Mouse (Mus musculus) right cerebral cortex, postnatal 10 days (tissue): ENCODE data around the gene Nrg4.
A peak's percentile ranks its signal among the peaks of the same experiment; 100 is the strongest.
"Not testable (repeated sequence)": the region's sequence is repeated elsewhere in the genome, so short reads cannot be mapped to it uniquely, and the experiment has no call there.

Experiments
- DNase-seq, 2 experiments: peaks; one replicate each; pipeline ENCODE4 v3.0.0; 2021; ENCODE audit warnings: low spot score in 2 of 2

Nrg4 gene

DNA sequence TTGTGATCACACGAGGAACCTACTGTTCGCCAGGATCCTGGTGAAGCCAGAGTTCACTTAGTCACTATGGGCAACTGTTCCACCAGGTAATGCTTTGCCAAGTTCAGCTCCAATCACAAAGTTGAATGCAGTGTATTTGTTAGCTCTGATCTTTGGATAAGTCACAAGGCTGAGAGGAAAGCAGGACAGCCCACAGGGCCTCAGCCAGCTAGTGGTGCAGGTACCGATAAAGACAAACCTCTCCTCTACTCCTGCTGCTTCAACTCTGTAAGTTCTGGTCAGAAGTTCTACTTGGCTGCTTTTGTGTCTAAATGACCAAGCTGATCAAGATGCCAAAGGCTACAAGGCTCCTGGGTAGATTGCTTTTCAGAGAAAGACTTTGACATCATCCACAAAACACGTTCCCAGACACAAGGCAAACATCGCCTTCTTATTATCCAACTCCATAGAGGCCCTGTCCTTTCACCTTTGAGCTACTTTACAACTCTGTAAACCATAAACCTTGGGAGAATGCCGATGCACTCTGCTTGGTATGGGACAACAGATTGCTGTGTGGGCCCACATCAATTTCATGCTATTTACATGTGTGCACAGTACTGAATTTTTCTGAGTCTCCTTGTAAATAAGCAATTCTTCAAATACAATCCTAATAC, 75.9 kb downstream of the Nrg4 start:
- DNase-seq: no peak

DNA sequence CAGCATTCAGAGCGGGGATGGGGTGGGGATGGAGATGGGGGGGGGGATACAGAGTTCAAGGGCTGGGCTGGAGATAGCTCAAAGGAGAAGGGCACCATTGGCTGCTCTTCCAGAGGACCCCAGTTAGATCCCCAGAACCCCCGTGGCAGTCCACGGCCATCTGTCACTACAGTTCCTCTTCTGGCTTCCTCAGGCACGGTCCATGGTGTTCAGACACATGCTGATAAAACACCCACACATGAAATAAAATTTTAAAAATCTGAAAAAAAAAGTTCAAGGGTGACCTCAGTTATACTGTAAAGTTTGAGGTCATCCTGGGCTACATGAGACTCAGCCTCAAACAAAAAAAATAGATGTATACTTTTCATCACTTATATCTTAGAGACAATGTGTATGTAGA, 78.2 kb downstream of the Nrg4 start:
- DNase-seq: no peak

DNA sequence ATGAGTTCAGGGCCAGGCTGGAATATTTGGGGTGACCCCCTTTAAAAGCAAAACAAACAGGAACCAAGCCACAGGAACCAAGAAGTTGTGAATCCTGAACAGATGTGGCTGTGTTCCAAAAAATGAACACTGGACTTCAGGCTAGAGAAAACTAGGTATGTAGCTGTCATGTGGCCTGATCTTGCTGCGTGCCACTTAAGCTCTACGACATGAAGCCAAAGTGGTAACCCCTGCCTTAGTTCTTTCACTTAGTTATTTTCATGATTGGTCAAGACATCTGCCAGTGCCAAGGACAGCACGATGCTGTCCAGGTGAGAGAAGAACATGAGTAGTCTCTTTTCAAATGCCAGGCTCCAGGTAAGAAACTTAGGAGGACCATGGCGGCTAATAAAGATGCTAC, 79.7 kb downstream of the Nrg4 start:
- no peak for DNase-seq

DNA sequence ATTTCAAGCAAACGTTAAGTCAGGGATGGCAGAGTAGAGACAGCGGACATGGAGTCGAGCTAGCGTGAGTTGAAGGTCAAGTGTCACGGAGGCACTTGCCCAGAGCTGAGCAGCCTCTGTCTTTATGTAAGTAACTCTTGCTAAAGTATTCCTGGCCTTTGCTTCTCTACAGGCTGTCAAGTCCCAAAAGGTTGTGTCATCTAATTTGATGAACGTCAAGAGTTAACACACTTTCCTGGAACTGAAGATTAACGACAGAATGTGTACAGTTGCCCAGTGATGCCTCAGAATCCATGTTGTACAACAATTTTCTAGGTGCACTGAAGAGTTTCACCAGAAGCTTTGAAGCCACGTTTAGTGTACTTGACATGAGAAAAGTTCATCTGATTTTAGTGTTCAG, 80.2 kb downstream of the Nrg4 start:
- DNase-seq: no peak

DNA sequence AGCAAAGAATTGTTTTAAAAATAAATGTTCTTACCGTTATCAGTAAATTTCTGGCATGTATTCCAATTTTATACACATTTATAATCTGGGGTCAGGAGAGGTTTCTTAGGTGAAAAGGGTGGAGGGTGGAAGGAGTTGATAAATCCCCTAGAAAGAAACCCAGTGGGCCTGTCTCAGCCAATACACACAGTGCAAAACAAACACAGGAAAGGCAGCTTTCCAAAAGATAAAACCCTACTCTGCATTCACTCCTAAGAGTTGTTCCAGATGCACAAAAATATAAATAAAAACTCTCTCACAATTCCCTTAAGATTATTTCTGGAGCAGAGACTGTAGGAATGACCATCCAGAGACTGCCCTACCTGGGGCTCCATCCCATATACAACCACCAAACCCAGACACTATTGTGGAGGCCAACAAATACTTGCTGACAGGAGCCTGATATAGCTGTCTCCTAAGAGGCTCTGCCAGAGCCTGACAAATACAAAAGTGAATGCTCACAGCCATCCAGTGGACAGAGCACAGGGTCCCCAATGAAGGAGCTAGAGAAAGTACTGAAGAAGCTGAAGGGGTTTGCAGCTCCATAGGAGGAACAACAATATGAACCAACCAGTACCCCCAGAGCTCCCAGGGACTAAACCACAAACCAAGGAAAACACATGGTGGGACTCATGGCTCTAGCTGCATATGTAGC, 81.4 kb downstream of the Nrg4 start:
- DNase-seq: not testable (repeated sequence)

DNA sequence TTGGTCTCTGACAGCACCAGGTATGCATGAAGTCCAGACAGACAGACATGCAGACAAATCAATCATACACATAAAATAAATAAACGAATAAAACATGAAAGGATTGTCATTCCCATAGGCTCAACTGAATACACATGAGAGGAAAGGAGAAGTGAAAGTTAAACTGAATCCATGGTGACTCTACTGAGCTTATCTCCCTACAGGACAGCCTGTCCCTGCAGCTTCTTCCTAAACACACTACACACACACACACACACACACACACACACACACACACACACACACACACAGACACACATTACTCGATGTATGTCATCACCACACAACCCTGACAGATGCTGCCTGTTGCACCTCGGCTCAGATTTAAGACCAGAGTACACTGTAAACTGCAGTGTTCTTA, 82.6 kb downstream of the Nrg4 start:
- DNase-seq: no peak

DNA sequence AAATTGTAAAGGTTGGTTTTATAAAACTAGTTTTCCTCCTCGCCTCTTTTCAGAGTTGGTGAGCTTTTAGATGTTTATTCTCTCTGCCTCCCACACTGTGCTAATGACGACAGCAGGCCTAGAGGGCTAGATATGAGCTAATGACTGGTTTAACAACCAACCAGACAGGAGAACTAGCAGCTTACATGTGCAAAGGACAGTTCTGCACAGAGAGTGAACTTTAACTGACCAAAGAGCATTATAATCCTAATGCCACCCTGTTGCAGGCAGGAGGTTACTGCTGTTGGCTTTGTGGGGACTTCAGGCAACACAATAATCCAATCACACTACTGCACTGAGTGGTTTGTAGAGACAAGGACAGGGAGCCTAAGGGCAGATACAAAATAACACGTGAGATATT, 83.4 kb downstream of the Nrg4 start:
- no peak for DNase-seq

DNA sequence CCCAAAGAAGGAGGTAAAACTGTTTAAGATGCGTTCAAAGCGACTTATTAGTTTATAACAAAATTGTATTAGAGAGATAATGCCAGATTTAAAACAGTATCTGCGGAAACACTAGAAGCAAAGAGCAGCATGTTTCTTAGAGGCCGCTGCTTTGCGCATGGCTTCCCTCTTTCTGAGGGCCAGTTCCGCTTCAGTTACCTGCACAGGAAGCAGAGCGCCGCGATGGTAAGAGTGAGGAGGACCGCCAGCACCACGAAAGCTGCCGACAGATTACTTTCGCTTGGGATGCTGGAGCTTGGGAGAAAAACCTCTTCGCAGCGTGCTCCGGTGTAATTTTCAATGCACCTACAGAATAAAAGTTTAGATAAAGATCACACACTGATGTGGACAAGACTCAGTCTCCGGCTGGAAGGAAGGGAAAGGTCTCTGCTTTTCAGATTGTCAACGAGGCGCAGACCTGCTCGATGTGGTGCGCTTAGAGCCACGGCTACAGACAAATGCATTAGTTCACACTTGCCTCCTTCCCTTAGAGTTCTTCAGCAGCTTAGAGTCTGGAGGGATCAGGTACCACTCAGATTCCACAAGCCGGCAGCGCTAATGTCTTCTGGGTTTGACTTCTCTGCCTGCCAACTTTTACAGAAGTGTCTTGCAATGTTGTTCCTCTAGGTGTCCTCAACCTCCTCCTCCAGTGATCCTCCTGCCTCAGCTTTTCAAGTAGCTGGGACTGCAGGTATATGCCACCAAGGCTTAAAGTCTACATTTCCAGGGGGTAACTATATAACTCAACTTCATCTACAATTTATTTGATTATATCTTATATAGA, 84.6 kb downstream of the Nrg4 start:
- DNase-seq: no peak

DNA sequence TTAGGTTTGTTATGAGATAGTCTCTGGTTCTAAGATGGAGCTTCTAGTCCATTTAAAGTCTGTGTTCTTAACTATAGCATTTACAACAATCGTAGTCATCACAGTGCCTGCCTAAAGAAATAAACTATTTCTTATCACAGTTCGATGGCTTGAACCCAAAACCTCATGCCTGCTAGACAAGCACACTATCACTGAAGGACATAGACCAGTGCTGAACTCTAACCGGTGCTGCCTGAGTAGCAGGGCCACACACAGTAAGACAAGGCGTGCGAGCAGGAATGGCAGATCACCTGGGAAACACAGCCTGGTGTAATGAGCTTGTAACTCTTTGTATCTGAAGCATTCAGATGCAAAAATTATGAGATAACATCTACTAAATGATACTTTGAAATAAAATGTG, 85.8 kb downstream of the Nrg4 start:
- no peak for DNase-seq

DNA sequence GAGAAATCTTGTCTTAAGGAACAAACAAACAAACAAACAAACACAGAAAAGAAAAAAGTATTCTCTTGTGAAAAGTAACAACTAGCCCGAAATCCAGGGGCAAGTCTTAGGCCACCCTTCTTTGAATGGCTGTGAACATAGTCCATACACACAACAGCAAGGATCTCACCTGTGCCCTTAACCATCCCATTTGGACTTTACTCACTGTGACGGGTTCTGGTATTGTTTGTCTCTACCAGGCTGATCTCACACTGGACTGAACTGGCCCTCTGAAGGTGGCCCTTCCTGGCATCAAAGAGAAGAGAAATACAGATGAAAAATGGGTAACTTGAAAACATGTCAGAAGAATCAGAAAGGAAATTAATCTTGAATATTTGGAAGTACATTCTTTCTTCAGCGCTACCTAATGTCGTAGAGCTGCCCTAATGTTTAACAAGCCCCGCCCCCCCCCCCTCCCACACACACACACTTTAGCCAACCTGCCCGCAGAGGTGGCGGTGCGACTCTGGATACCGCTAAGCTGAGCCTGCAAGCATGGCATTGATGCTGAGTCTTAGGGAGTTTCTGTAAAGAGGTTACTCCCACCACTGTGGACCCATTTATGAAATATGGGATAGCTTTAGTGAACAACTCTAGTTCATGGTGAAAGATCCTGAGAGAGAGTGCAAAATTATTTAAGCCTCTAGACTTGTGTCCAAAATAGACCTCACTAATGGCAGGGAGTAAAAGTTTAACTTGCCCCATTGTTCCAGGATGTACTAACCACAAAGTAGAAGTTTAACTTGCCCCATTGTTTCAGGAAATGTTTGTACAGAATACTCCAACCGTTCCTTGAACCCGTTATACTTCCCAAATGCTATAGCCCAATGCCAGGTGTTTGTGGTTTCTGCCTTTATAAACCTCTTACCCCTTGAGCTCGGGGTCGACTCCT, 90.1 kb downstream of the Nrg4 start:
- no peak for DNase-seq

DNA sequence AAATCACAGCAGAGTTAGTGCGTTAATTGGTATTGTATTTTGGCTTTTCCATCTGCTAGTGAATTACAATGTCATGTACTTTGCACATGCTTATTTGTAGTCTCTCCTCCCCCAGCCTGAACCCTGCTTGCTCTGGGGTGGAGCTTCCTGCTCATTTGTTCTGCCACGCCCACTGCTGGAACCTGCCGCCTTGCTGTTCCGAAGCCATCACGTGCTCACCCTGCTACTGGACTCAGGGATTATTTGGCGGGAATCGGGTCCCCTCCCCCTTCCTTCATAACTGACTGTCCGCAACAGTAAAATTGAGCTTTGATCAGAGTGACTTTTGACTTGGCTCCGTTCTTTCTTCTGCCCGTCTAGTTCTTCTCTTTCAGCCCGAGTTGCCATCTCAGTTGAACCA, 93.6 kb downstream of the Nrg4 start:
- not testable (repeated sequence) for DNase-seq

DNA sequence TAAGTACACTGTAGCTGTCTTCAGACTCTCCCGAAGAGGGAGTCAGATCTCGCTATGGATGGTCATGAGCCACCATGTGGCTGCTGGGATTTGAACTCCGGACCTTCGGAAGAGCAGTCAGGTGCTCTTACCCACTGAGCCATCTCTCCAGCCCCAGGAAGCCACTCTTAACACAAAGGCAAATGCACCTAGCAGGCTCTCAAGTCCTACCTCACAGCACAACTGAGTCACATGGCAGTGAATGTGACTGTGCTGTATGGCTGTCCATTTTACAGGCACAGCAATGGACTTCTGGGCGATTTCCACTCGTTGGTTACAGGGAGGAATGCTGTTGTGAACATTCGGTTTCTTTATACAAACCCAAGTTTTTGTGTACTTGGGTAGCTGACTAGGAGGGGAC, 94.1 kb downstream of the Nrg4 start:
- no peak for DNase-seq

DNA sequence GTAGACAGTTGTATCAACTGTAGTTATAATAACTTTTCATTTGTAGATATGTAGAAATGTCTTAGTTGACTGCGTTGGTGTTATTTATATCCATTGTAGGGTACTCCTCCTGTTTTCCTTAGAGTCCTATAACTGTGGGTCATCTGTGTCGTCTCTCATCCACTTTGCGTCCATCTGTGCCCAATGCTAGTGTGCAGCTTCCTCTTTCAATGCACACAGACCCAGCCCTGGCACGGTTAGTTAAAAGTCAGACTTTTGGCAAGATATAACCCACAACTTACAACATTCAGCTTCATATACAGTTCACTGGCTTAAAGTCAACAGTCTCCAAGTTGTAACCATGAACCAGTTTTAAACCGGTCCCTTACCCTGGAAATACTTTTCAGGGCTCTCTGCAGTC, 94.5 kb downstream of the Nrg4 start:
- DNase-seq: no peak

DNA sequence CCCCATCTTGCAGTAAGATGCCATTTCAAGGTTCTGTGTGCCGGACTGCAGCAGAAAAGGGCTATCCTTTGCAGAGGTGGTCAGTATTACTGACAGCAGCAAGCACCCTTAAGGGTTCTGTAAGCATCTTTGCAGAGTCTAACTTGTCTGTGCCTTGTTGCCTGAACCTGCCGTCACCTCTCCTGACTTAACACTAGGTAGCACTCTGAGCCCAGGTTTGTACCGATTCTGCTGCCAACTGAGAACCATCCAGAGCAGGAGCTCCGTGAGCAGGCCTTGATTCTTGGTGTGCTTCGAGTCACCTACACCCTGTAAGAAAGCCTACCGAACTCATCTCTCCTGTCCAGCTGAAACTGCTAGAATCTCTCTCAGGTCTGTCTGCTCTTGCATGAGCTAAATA, 95.1 kb downstream of the Nrg4 start:
- peak in 1 of 2 experiments; percentile 43 for DNase-seq

DNA sequence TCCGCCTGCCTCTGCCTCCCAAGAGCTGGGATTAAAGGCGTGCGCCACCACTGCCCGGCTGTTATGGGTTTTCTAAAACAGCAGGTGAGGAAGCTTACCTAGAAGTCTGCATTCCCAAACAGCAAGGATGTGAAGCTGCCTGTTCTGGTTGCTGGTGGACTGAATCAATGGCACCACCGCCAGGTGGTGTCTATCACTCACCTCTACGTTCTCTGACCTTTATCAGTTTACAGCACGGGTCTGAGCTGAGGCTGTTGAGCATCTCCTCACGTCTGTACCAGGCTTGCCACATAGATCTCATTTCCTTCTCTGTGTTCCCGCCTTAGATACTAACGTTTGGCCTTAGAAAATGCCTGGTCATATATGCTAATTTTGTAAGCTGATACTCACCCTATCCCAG, 97.6 kb downstream of the Nrg4 start:
- DNase-seq: no peak

DNA sequence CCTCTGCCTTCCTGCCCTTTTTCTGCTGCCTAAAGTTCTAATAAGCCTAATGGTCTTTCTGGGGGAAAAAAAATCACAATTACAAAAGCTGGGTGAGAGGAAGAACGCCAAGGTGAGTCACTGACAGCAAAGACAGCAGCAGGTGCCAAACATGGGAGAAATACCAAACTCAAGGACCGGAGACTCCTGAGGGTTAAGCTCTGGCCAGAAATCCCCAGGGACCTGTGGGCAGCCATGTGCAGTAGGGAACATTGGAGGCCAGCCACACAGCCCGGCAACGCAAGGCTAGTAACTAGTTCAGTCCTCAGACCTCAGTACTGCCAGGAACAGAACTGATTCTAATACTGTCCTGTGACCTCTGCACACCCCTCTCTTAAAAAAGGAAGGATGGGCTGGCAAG, 98.5 kb downstream of the Nrg4 start:
- DNase-seq: no peak

DNA sequence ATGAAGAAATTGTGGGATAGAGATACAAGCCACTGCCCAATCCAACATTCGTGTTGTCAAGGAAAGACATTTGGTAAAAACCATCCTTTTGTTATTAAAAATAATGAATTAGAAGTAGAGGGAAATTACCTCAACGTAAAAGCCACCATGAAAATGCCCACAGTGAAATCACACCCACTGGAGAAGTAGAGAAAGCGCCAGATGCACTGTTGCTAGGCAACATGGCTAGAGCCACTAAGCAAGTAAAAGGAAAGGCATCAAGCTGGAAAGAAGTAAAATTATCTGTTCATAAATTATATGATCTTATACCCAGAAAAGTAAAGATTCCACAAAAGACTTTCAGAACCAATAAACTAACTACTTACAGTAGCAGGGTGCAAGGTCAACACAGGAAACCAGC, 100.4 kb downstream of the Nrg4 start:
- peak; percentile 53 to 79 for DNase-seq

DNA sequence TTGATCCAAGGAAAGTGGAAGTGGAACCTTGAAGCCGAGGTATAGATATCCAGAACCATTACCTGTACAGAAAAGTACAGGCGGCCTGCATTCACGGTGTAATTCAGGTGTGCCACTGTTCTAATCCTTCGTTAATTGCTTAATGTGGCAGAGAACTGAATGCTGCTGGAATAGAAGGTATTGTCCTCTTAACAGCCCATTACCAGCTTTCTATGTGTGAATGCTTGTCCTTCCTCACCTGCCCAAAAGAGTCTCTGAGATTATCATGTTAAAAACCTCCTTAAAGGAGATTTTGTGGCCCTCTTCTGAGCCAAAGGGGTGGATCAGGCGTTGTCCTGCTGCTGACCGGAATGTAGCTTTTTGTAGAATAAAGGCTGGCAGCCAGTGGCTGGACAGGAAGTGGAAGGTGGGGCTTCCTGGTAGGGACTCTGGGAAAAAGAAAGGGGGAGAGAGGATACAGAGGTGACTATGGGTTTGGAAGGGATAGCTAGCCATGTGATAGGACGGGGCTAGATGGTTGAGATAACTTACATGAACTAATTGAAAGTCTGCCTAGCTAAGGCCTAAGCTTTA, 101.4 kb downstream of the Nrg4 start:
- DNase-seq: no peak

DNA sequence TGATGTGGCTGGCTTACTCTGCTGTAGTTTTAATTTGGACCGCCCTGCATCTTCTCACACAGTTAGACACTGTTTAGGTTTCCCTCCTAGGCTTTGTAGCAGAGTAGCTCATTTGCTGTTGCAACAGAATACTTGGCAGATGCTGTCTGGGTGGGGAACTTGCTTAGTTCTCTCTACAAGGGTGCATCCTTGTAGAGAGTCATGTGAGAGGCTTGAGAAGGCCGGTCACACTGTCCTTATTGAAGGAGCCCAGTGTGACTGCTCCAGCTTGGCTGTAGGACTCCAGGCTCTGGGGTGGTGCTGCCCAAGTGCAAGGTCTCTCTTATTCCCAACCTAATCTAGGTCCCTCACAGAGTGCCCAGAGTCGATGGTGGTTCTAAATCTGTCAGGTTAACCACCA, 109.3 kb downstream of the Nrg4 start:
- DNase-seq: no peak

DNA sequence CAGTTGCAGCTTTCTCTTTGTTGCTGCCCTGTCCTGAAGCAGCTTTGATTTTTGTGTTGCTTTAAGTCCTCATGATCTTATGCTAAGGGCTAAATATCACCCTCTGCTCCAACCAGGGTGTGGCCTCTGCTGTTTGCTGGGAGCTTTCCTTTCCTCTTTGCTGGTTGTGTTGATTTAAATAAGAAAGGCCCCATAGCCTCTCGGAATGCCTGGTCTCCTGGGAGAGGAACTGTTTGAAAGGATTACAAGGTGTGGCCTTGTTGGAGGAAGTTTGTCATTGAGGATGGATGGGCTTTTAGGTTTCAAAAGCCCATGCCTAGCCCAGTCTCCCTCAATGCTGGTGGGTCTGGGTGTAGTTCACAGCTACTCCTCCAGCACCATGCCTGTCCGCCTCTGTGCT, 110.6 kb downstream of the Nrg4 start:
- no peak for DNase-seq

DNA sequence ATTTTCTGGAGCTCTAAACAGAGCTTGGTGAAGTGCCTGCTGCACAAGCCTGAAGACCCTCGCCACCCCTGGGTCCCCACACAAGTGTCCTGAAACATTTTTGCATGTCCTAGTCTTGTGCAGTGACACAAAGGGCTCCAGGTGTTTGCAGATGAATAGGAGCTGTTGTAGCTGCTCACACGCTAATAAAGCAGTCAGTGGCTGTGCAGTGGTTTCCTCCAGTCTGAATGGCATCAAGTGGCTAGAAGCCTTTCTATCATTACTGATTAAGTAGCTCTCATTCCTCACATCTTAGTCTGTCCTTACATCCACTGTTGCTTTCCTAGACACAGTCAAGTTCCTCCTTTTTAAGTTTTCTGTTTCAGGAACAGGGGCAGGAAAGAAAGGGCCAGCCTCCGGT, 111.0 kb downstream of the Nrg4 start:
- no peak for DNase-seq

DNA sequence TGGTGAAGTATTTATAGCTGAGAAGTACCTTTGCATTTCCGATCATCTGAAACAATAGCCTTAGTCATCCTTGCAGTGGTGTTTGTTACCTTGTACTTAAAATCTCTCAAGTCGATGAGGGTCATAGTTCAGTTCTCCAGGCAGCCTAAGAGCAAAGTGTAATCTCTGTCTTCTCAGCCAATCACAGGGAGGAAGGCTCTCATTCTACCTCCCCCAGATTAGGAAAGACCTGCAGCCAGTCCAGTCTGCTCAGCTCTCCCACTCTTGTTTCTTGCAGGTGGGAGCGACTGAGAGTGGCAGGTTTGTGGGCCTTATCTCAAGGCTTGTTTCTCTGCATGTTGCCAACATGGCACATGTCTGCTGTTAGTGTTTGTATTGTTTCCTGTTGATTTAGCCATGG, 111.6 kb downstream of the Nrg4 start:
- DNase-seq: no peak
